Mouse (Mus musculus) spleen, adult 2 months (tissue): Measurements from ENCODE around the gene Tor1b.

Source experiments
- CTCF ChIP-seq: fragments of 200-500 bp; IDR thresholded peaks from 2 replicates; pipeline ENCODE4 v1.5.1; 2011; ENCODE audit warnings: mild to moderate bottlenecking, inconsistent platforms; ENCODE audit not compliant: insufficient read depth, insufficient read length, insufficient replicate concordance; ENCODE audit errors: extremely low read depth
- POLR2A ChIP-seq: fragments of 200-500 bp; IDR thresholded peaks from 2 replicates; pipeline ENCODE4 v1.6.1; 2011; ENCODE audit warnings: low read depth, low read length, inconsistent platforms

DNA sequence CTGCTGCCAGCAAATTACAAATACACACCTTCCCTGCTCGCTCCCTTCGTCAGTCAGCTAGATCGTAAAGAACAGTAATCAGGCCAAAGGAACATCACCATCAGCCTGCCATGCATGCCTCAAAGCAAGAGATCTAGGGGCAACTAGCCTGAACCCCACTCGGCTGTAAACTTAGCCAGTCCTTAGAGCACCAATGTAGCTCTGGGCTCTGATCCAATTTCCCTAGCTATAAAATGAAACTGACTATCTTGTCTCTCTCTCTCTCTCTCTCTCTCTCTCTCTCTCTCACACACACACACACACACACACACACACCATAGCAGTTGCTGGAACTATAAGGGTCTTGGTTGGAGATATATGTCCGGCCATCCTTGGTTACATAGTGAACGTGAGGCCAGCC is 48.5 kb upstream of the Tor1b start:
- TF ChIP-seq POLR2A (no peak), CTCF (no peak)
